Mouse (Mus musculus) forebrain, embryonic 14.5 days (tissue): ENCODE measurements around the gene Gm10401. TPM values are rescaled to one million over a fixed set of nuclear protein-coding genes. Genes with fewer than 3 reads are reported as not detected.
A peak's percentile ranks its signal among the peaks of the same experiment; 100 is the strongest.

Experiments
- ATAC-seq: fragments of 200-750 bp; cut with Nextera tagmentation; 2 replicates; pipeline ENCODE4 v1.8.0; 2017; ENCODE audit warnings: mild to moderate bottlenecking, moderate library complexity
- DNase-seq: peaks from one replicate; pipeline ENCODE4 v3.0.0-alpha.2; 2015; ENCODE audit warnings: low spot score
- H3K27ac ChIP-seq: fragments of 300-500 bp; sonication (generic); 2 replicates; pipeline ENCODE4 v1.5.1; 2014; ENCODE audit warnings: low read depth, mild to moderate bottlenecking, control low read depth, low read length, moderate library complexity
- H3K27me3 ChIP-seq: fragments of 300-500 bp; sonication (generic); replicated peaks from 2 replicates; pipeline ENCODE4 v1.6.1; 2014; ENCODE audit warnings: low read length, control low read depth, mixed read lengths; ENCODE audit not compliant: control insufficient read depth, insufficient read depth
- H3K36me3 ChIP-seq: fragments of 300-500 bp; sonication (generic); 2 replicates; pipeline ENCODE4 v1.6.1; 2014; ENCODE audit warnings: low read length, control low read depth; ENCODE audit not compliant: control insufficient read depth, insufficient read depth
- H3K4me1 ChIP-seq: fragments of 300-500 bp; sonication (generic); 2 replicates; pipeline ENCODE4 v1.6.1; 2014; ENCODE audit warnings: antibody characterized with exemption, low read length, control low read depth; ENCODE audit not compliant: control insufficient read depth, insufficient read depth
- H3K4me2 ChIP-seq: fragments of 300-500 bp; sonication (generic); 2 replicates; pipeline ENCODE4 v1.6.1; 2014; ENCODE audit warnings: mild to moderate bottlenecking, control low read depth, low read length
- H3K4me3 ChIP-seq: fragments of 300-500 bp; sonication (generic); 2 replicates; pipeline ENCODE4 v1.5.1; 2014; ENCODE audit warnings: low read depth, low read length, control low read depth
- H3K9ac ChIP-seq: fragments of 300-500 bp; sonication (generic); 2 replicates; pipeline ENCODE4 v1.6.1; 2014; ENCODE audit warnings: mild to moderate bottlenecking, low read length, control low read depth, moderate library complexity
- H3K9me3 ChIP-seq: fragments of 300-500 bp; sonication (generic); replicated peaks from 2 replicates; pipeline ENCODE4 v1.6.1; 2016; ENCODE audit warnings: low read length, control low read depth, mixed read lengths; ENCODE audit not compliant: control insufficient read depth
- WGBS: fragments of 180-500 bp; shearing (Covaris S2); extraction: QIAGEN DNeasy Blood & Tissue Kit; methylation state at CpG from one replicate; pipeline ENCODE4 v1.1.7; 2014; 5-methylcytosine and 5-hydroxymethylcytosine counted together
- polyA plus RNA-seq: library from polyadenylated mRNA; unstranded; fragments of >200 nt; fragmentation: Nextera tagmentation; extraction: Ambion mirVana; gene quantifications from 2 replicates; pipeline ENCODE4 v1.2.1, GENCODE M21; 2014

The Gm10401 gene
- polyA plus RNA-seq, 1 experiment from 2014 or later, result 50.4 TPM

DNA sequence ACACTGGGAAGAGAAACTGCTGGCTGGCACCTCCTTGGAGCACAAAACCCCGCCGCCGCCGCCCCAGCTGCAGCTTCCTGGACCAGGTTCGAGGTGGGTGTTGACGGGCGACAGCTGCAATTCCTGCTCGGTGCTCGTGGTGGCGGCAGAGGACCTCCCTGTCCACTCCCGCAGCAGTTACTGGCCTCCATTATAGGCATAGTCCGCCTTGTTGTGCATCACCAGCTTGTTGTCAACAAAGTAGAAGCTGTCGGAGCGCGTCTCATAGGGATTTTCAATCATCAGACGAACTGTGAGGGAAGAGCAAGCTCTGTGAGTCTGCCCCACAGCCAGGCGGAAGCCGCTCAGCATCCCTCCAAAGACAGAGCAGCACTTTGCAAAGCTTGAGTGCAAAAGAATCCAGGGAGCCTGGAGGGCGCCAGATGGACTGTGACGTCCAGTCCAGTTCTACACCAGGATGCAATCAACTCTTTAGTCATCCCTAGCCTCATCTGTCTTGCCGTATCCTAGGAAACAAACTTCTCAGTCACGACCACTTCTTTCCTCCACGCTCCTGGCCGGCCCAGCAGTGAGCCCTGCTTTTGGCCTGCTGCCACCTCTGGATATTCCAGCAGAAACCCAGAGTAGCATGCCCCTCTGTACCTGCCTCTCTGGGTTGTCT is 27.2 kb upstream of the Gm10401 start:
- H3K4me2 ChIP-seq, result no peak overlapping the region
- H3K9me3 ChIP-seq, result no peaks in the 10 kb centered on the region
- peaks cover 64% of the 10 kb centered on the region for H3K36me3 ChIP-seq
- DNase-seq (peak; percentile 88), ATAC-seq (peak; percentile 82)
- H3K4me1 ChIP-seq, result no peaks in the 10 kb centered on the region
- WGBS, result 22% methylated on average over 24 of the region's 24 CpGs
- no peak overlapping the region for H3K9ac ChIP-seq
- H3K4me3 ChIP-seq, result no peak overlapping the region
- H3K27ac ChIP-seq, result peak overlapping the region; percentile 29
- no peaks in the 10 kb centered on the region for H3K27me3 ChIP-seq

DNA sequence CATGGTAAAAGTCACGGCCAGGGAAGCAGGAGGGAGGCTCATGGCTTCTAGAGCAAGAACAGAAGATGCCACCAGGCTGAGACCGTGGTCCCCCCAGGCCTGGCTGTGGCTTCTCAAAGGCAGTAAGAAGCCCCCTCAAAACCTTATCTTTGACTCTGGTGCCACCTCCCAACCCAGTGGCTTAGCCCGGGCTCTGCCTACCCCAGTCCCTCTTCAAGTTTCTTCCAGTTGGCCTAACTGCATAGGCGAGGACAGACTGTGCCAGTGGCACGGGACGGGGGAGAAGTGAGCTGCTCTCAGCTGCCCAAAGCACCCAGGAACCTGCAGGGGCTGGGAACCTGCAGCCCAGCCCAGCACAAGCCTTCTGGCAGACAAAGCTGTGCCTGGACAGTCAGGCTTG is 26.6 kb upstream of the Gm10401 start:
- over 99% methylated on average over 6 of the region's 6 CpGs for WGBS
- Histone ChIP-seq H3K27ac (no peak overlapping the region), H3K36me3 (peaks cover 58% of the 10 kb centered on the region), H3K4me1 (no peaks in the 10 kb centered on the region), H3K27me3 (no peaks in the 10 kb centered on the region), H3K9me3 (no peaks in the 10 kb centered on the region), H3K4me2 (no peak overlapping the region), H3K4me3 (no peak overlapping the region), H3K9ac (no peak overlapping the region)
- ATAC-seq (no peak), DNase-seq (no peak)

DNA sequence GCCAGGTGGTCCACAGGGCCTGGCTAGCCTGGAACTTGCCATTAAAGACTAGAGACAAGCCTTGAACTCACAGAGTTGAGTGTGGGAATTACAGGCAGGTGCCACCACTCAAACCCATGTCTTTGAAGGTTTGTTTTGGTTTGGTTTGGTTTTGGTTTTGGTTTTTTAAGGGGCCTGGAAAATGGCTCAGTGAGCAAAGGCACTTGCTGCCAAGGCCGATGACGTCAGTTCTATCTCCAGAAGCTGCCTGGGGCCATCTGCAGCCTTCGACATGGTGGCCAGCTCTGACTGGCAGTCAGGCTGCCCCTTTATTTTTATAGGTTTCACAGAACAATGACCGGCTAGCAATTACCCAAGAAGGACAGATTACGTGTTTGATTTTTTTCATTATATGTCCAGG is 22.9 kb upstream of the Gm10401 start:
- Histone ChIP-seq H3K4me3 (no peak overlapping the region), H3K9me3 (no peaks in the 10 kb centered on the region), H3K9ac (no peak overlapping the region), H3K4me2 (no peak overlapping the region), H3K27me3 (no peaks in the 10 kb centered on the region), H3K27ac (no peak overlapping the region), H3K4me1 (no peaks in the 10 kb centered on the region), H3K36me3 (peaks cover 24% of the 10 kb centered on the region)
- DNase-seq (peak; percentile 59), ATAC-seq (no peak)
- WGBS, result 61% methylated on average over 5 of the region's 5 CpGs

DNA sequence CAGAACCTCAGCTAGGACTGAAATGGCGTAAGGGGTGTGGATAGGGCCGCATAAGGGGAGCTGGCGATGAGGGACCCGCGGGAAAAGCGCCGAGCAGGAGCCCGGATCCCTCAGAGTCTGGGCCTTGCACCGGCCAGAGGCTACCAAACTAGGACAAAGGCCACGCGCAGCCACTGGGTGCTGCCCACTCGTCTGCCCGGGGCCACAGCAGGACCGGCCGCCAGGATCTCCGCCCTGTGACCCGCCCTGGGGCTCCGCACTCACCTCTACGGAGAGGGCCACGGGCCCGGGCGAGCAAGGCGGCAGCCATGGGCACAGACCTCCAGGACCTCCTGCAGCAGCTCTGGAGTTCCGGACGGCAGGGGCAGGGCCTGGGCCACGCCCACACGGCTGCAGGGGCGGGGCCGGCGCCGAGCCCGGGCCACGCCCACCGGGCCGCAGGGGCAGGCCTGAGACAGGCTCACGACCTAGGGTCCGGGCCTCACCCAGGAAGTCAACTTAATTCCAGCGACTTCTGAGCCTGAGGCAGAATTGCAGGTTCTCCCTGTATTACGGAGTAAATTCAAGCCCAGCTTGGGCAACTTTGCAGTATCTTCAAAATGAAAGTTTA is 21.0 kb upstream of the Gm10401 start, which contains the start of gene Acads:
Acads (minus strand) TSS at position 386 of the 610 bp plus-strand sequence.
- Histone ChIP-seq H3K27ac (peak within 1 kb of the TSS; percentile 10; the same call in 1 of the 2 replicates), H3K9ac (peak within 1 kb of the TSS; percentile 75), H3K4me2 (peak within 1 kb of the TSS; percentile 62), H3K27me3 (no peaks in the 10 kb centered on the region), H3K4me1 (no peaks in the 10 kb centered on the region), H3K4me3 (peak within 1 kb of the TSS; percentile 51), H3K36me3 (peaks cover 11% of the 10 kb centered on the region), H3K9me3 (no peaks in the 10 kb centered on the region)
- DNase-seq (peak; percentile 64), ATAC-seq (peak; percentile 89)
- 1% methylated on average over 39 of the region's 39 CpGs for WGBS

DNA sequence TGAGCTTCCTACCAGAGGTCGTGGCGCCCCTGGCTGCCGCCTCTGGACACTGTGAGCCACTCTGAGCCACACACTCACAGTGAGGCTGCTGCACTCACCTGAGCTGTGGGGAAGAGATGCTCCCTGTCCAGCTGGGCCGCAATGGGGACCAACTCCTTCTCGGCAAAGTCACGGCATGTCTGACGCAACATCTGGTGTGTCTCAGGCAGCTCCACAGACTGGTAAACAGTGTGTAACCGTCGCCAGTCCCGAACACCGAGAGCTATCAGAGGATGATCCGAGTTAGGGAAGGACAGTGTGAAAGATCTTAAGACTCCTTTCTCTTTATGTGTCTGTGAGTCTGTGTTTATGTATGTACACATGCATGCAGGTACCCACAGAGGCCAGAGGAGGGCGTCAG is 19.4 kb upstream of the Gm10401 start:
- no peak overlapping the region for H3K9ac ChIP-seq
- DNase-seq (no peak), ATAC-seq (no peak)
- no peaks in the 10 kb centered on the region for H3K4me1 ChIP-seq
- H3K4me3 ChIP-seq, result no peak overlapping the region
- no peak overlapping the region for H3K27ac ChIP-seq
- no peaks in the 10 kb centered on the region for H3K9me3 ChIP-seq
- peaks cover 8% of the 10 kb centered on the region; the same call in 1 of the 2 replicates for H3K36me3 ChIP-seq
- H3K4me2 ChIP-seq, result no peak overlapping the region
- 93% methylated on average over 13 of the region's 13 CpGs for WGBS
- no peaks in the 10 kb centered on the region for H3K27me3 ChIP-seq

DNA sequence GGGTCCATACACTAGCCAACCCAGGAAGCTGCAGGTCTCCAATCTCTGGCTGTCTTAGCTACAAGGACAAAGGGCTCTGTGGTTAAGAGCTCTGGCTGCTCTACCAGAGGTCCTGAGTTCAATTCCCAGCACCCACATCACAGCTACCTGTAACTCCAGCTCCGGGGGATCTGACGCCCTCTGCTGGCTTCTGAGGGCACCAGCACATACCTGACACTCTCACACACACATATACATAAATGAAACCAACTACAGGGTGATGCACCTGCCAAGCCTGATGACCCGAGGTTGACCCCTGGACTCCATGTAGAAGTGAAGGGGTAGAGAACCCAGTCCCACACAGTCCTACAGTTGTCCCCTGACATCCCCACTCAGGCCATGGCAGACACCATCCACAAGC is 18.3 kb upstream of the Gm10401 start:
- 95% methylated on average over 3 of the region's 3 CpGs for WGBS
- Histone ChIP-seq H3K4me1 (no peaks in the 10 kb centered on the region), H3K4me2 (no peak overlapping the region), H3K27me3 (no peaks in the 10 kb centered on the region), H3K36me3 (peaks cover 10% of the 10 kb centered on the region; the same call in 1 of the 2 replicates), H3K9ac (no peak overlapping the region), H3K9me3 (no peaks in the 10 kb centered on the region), H3K4me3 (no peak overlapping the region), H3K27ac (no peak overlapping the region)
- ATAC-seq (no peak), DNase-seq (no peak)

DNA sequence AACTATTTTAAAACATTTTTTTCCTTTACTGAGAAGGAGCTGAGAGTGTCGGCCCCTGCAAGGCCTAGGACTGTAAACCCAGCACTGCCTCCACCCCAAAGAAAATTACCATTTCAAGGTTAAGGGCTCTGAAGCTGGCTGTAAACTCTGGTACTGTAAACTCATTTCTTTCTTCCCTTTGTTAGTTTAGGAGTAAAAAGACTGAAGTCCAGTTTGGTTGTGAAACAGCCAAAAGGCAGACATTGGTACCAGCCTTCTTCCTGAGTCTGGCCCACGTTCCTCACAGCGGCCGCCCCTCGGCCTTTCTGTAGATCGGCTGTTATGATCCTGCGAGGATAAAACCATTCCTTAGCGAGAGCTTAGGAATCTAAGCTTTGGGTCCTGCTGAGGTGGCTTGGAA is 16.4 kb upstream of the Gm10401 start:
- Histone ChIP-seq H3K27ac (no peak overlapping the region), H3K4me2 (no peak overlapping the region), H3K9ac (no peak overlapping the region), H3K36me3 (peaks cover 10% of the 10 kb centered on the region; the same call in 1 of the 2 replicates), H3K4me1 (no peaks in the 10 kb centered on the region), H3K4me3 (no peak overlapping the region), H3K9me3 (no peaks in the 10 kb centered on the region), H3K27me3 (no peaks in the 10 kb centered on the region)
- no peak for ATAC-seq
- DNase-seq, result no peak
- 92% methylated on average over 8 of the region's 8 CpGs for WGBS

DNA sequence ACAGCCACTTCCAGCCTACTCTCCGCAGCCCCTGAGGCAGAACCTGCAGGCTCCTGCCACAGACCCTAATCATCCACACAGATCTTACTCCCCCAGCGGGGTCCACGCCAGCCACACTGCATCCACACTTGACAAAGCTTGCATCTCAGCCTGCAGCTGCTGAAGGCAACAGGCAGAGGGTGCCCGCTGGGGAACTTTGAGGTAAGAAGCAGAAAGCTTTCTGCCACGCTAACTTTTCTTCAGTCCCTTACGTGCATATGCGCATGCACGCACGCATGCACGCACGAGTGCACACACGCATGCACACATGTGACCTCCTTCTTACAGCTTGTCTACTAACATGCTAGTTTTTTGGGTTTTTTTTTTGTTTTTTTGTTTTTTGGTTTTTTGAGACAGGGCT is 15.1 kb upstream of the Gm10401 start:
- Histone ChIP-seq H3K9me3 (no peaks in the 10 kb centered on the region), H3K27ac (no peak overlapping the region), H3K27me3 (no peaks in the 10 kb centered on the region), H3K36me3 (peaks cover 10% of the 10 kb centered on the region; the same call in 1 of the 2 replicates), H3K4me3 (no peak overlapping the region), H3K4me2 (no peak overlapping the region), H3K4me1 (no peaks in the 10 kb centered on the region), H3K9ac (no peak overlapping the region)
- DNase-seq (no peak), ATAC-seq (no peak)
- 96% methylated on average over 12 of the region's 12 CpGs for WGBS

DNA sequence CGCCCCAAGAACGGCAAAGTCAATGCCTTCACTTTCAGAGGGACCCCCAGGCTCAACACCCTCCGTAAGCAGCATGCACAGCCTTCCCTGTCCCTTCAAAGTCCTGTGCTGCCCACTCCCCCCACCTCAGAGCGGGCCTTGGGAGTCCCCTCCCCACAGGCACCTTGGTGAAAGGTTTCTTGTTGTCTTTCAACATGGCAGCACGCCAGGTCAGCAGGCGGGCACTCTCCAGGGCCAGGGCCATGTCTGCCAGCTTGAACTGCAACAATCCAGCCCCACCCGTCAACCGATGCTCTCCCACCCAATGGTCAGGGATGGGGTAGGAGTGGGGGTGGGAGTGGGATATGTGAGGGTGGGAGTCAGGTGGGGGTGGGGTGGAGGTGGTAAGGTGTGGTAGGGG is 13.1 kb upstream of the Gm10401 start:
- no peak for ATAC-seq
- no peaks in the 10 kb centered on the region for H3K9me3 ChIP-seq
- no peaks in the 10 kb centered on the region for H3K27me3 ChIP-seq
- 79% methylated on average over 8 of the region's 8 CpGs for WGBS
- no peaks in the 10 kb centered on the region for H3K4me1 ChIP-seq
- H3K36me3 ChIP-seq, result peaks cover 6% of the 10 kb centered on the region; the same call in 1 of the 2 replicates
- H3K27ac ChIP-seq, result no peak overlapping the region
- H3K9ac ChIP-seq, result no peak overlapping the region
- DNase-seq, result no peak
- H3K4me3 ChIP-seq, result no peak overlapping the region
- no peak overlapping the region for H3K4me2 ChIP-seq
